Mouse (Mus musculus): ENCODE measurements at regions not wholly inside any gene's neighbourhood (a gene's known extent, or its start where the extent isn't known, plus 50 kb on each side); places are given as distances from the start of the nearest gene placed in this dataset.

- no peak overlapping the region for H3K4me2 ChIP-seq (replicated peaks; ENCODE audit: low read depth)
- no peaks in the 10 kb centered on the region for H3K9me3 ChIP-seq (ENCODE audit: control insufficient read depth, low read length)
- TF ChIP-seq EP300 (optimal IDR thresholded peaks at IDR 0.05) = no peak
- TF ChIP-seq CTCF (IDR thresholded peaks at IDR 0.05; ENCODE audit: low read depth) = no peak
- no peak overlapping the region for H3K27ac ChIP-seq (replicated peaks)
- ATAC-seq (ENCODE audit: low FRiP score, low TSS enrichment) = no peak
- no peaks in the 10 kb centered on the region for H3K4me1 ChIP-seq (replicated peaks; ENCODE audit: control insufficient read depth, insufficient read depth)
- H3K27me3 ChIP-seq (ENCODE audit: control insufficient read depth, insufficient read depth, low read length) = no peaks in the 10 kb centered on the region
- no peak overlapping the region for H3K4me3 ChIP-seq (ENCODE audit: low read depth, low read length)
- WGBS = 27% methylated on average over 1 of the region's 1 CpGs
- no peak for DNase-seq (ENCODE audit: low spot score)
- no peak overlapping the region for H3K9ac ChIP-seq (ENCODE audit: low read length)
- H3K36me3 ChIP-seq (ENCODE audit: control insufficient read depth, insufficient read depth, low read length) = no peaks in the 10 kb centered on the region
Observed at GRCm38 (mm10) chr9:79479118-79479517, 239.5 kb downstream of the Col12a1 start.

GRCm38 (mm10) chr9:79500253-79500652 lies 218.4 kb downstream of the Col12a1 start:
- no peak overlapping the region for H3K4me2 ChIP-seq (replicated peaks; ENCODE audit: low read depth)
- H3K9ac ChIP-seq (ENCODE audit: low read length) = no peak overlapping the region
- H3K27ac ChIP-seq (replicated peaks) = no peak overlapping the region
- DNase-seq (ENCODE audit: low spot score) = no peak
- H3K4me3 ChIP-seq (ENCODE audit: low read depth, low read length) = no peak overlapping the region
- H3K36me3 ChIP-seq (ENCODE audit: control insufficient read depth, insufficient read depth, low read length) = no peaks in the 10 kb centered on the region
- no peaks in the 10 kb centered on the region for H3K4me1 ChIP-seq (replicated peaks; ENCODE audit: control insufficient read depth, insufficient read depth)
- ATAC-seq (ENCODE audit: low FRiP score, low TSS enrichment) = no peak
- 68% methylated on average over 2 of the region's 2 CpGs for WGBS
- no peaks in the 10 kb centered on the region for H3K27me3 ChIP-seq (ENCODE audit: control insufficient read depth, insufficient read depth, low read length)
- TF ChIP-seq EP300 (optimal IDR thresholded peaks at IDR 0.05) = no peak
- TF ChIP-seq CTCF (IDR thresholded peaks at IDR 0.05; ENCODE audit: low read depth) = no peak
- no peaks in the 10 kb centered on the region for H3K9me3 ChIP-seq (ENCODE audit: control insufficient read depth, low read length)

GRCm38 (mm10) chr9:79502034-79502433 lies 216.6 kb downstream of the Col12a1 start:
- no peak overlapping the region for H3K4me3 ChIP-seq (ENCODE audit: low read depth, low read length)
- H3K4me2 ChIP-seq (replicated peaks; ENCODE audit: low read depth) = no peak overlapping the region
- no peak overlapping the region for H3K9ac ChIP-seq (ENCODE audit: low read length)
- no peak for TF ChIP-seq EP300 (optimal IDR thresholded peaks at IDR 0.05)
- no peak for TF ChIP-seq CTCF (IDR thresholded peaks at IDR 0.05; ENCODE audit: low read depth)
- H3K36me3 ChIP-seq (ENCODE audit: control insufficient read depth, insufficient read depth, low read length) = no peaks in the 10 kb centered on the region
- no peaks in the 10 kb centered on the region for H3K27me3 ChIP-seq (ENCODE audit: control insufficient read depth, insufficient read depth, low read length)
- no peaks in the 10 kb centered on the region for H3K9me3 ChIP-seq (ENCODE audit: control insufficient read depth, low read length)
- no peak for ATAC-seq (ENCODE audit: low FRiP score, low TSS enrichment)
- no peak for DNase-seq (ENCODE audit: low spot score)
- no peaks in the 10 kb centered on the region for H3K4me1 ChIP-seq (replicated peaks; ENCODE audit: control insufficient read depth, insufficient read depth)
- H3K27ac ChIP-seq (replicated peaks) = no peak overlapping the region

- DNase-seq (ENCODE audit: low spot score) (no peak), ATAC-seq (ENCODE audit: low FRiP score, low TSS enrichment) (no peak)
- Histone ChIP-seq H3K4me3 (ENCODE audit: low read depth, low read length) (no peak overlapping the region), H3K36me3 (ENCODE audit: control insufficient read depth, insufficient read depth, low read length) (no peaks in the 10 kb centered on the region), H3K9me3 (ENCODE audit: control insufficient read depth, low read length) (no peaks in the 10 kb centered on the region), H3K4me1 (replicated peaks; ENCODE audit: control insufficient read depth, insufficient read depth) (no peaks in the 10 kb centered on the region), H3K4me2 (replicated peaks; ENCODE audit: low read depth) (no peak overlapping the region), H3K9ac (ENCODE audit: low read length) (no peak overlapping the region), H3K27me3 (ENCODE audit: control insufficient read depth, insufficient read depth, low read length) (no peaks in the 10 kb centered on the region), H3K27ac (replicated peaks) (no peak overlapping the region)
- 56% methylated on average over 7 of the region's 7 CpGs for WGBS
- TF ChIP-seq CTCF (IDR thresholded peaks at IDR 0.05; ENCODE audit: low read depth) = no peak
- no peak for TF ChIP-seq EP300 (optimal IDR thresholded peaks at IDR 0.05)
Observed at GRCm38 (mm10) chr9:79516384-79516783, 202.2 kb downstream of the Col12a1 start.

- Histone ChIP-seq H3K9ac (ENCODE audit: low read length) (no peak overlapping the region), H3K4me2 (replicated peaks; ENCODE audit: low read depth) (no peak overlapping the region), H3K36me3 (ENCODE audit: control insufficient read depth, insufficient read depth, low read length) (no peaks in the 10 kb centered on the region), H3K27me3 (ENCODE audit: control insufficient read depth, insufficient read depth, low read length) (no peaks in the 10 kb centered on the region), H3K4me3 (ENCODE audit: low read depth, low read length) (no peak overlapping the region), H3K4me1 (replicated peaks; ENCODE audit: control insufficient read depth, insufficient read depth) (no peaks in the 10 kb centered on the region), H3K9me3 (ENCODE audit: control insufficient read depth, low read length) (no peaks in the 10 kb centered on the region), H3K27ac (replicated peaks) (no peak overlapping the region)
- 70% methylated on average over 5 of the region's 5 CpGs for WGBS
- DNase-seq (ENCODE audit: low spot score) = no peak
- TF ChIP-seq EP300 (optimal IDR thresholded peaks at IDR 0.05) (no peak), CTCF (IDR thresholded peaks at IDR 0.05; ENCODE audit: low read depth) (no peak)
- no peak for ATAC-seq (ENCODE audit: low FRiP score, low TSS enrichment)
Observed at GRCm38 (mm10) chr9:79517461-79517860, 201.2 kb downstream of the Col12a1 start.

- no peak for TF ChIP-seq CTCF (IDR thresholded peaks at IDR 0.05; ENCODE audit: low read depth)
- no peak for TF ChIP-seq EP300 (optimal IDR thresholded peaks at IDR 0.05)
- no peaks in the 10 kb centered on the region for H3K9me3 ChIP-seq (ENCODE audit: control insufficient read depth, low read length)
- no peaks in the 10 kb centered on the region for H3K36me3 ChIP-seq (ENCODE audit: control insufficient read depth, insufficient read depth, low read length)
- H3K4me1 ChIP-seq (replicated peaks; ENCODE audit: control insufficient read depth, insufficient read depth) = no peaks in the 10 kb centered on the region
- no peak overlapping the region for H3K27ac ChIP-seq (replicated peaks)
- no peak overlapping the region for H3K4me3 ChIP-seq (ENCODE audit: low read depth, low read length)
- H3K9ac ChIP-seq (ENCODE audit: low read length) = no peak overlapping the region
- ATAC-seq (ENCODE audit: low FRiP score, low TSS enrichment) (no peak), DNase-seq (ENCODE audit: low spot score) (no peak)
- 65% methylated on average over 1 of the region's 1 CpGs for WGBS
- H3K4me2 ChIP-seq (replicated peaks; ENCODE audit: low read depth) = no peak overlapping the region
- H3K27me3 ChIP-seq (ENCODE audit: control insufficient read depth, insufficient read depth, low read length) = no peaks in the 10 kb centered on the region
Observed at GRCm38 (mm10) chr9:79518640-79519039, 200.0 kb downstream of the Col12a1 start.

Data from stomach, postnatal 0 days (tissue).